Mouse (Mus musculus) lung, postnatal 0 days (tissue): ENCODE results near the gene Ptpn14.

ENCODE experiments used
- CTCF ChIP-seq: IDR thresholded peaks from 2 replicates; pipeline ENCODE4 v1.5.1; 2016; ENCODE audit warnings: antibody characterized with exemption, mild to moderate bottlenecking
- EP300 ChIP-seq: IDR thresholded peaks from 2 replicates; pipeline ENCODE4 v1.6.1; 2016; ENCODE audit warnings: antibody characterized with exemption, mild to moderate bottlenecking, control low read depth

GRCm38 (mm10) chr1:189852051-189852450, 124.0 kb downstream of the Ptpn14 start:
- TF ChIP-seq CTCF (no peak), EP300 (no peak)
